Mouse (Mus musculus): ENCODE data around the gene Cyp2e1.
A peak's percentile ranks its signal among the peaks of the same experiment; 100 is the strongest.

Cyp2e1 gene

GRCm38 (mm10) chr7:140811714-140812113 is 48.2 kb downstream of the Cyp2e1 start:
- no peak for DNase-seq

GRCm38 (mm10) chr7:140812850-140813249 is 49.3 kb downstream of the Cyp2e1 start:
- DNase-seq: no peak

- no peak for DNase-seq
Observed at GRCm38 (mm10) chr7:140820173-140820572, 56.6 kb downstream of the Cyp2e1 start.

GRCm38 (mm10) chr7:140821305-140821652 is 57.7 kb downstream of the Cyp2e1 start:
- DNase-seq: no peak

DNA sequence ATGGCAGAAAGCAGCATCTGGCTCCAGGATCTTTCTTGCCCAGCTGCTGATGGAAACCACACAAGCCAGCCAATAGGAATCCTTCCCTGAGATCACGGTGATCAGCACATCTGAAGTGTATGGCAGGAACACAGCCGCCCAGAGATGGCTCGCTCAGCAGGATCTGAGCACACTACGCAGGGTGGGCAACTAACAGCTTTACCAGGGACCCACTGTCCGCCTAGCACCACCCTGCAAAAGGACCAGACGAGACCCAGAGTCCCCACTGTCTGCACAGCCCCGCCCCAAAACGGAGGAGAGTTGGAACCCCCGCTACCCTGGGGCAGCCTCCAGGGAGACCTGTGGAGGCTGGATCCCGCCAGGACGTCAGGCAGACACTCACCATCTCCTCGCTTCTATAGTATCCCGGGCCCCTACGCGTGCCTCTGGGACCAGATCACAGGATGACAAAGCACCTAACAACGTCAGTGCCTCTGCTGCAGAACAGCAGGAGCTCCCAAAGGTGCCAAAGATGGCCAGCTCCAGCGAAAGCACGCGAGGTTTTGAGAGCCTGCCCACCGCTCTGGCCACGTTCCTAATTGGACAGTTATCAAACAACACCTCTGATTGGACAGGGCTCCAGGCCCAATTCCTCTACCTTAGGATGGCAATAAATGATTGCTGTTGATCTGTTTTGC is 58.3 kb downstream of the Cyp2e1 start, which contains the start of gene Zfp941:
Zfp941 (minus strand) TSS at position 526 of the 677 bp plus-strand sequence.
- DNase-seq: peak; percentile 33

- DNase-seq: no peak
Observed at GRCm38 (mm10) chr7:140822731-140823130, 59.2 kb downstream of the Cyp2e1 start.
